Mouse (Mus musculus): ENCODE data around the gene Npepps. TPM values are rescaled to one million over a fixed set of nuclear protein-coding genes. Genes with fewer than 3 reads are reported as not detected.
"Not testable (repeated sequence)": the region's sequence is repeated elsewhere in the genome, so short reads cannot be mapped to it uniquely, and the experiment has no call there.

Gene Npepps
- total RNA-seq, 2 experiments from 2014 or later = 32.3 to 45.0 TPM

DNA sequence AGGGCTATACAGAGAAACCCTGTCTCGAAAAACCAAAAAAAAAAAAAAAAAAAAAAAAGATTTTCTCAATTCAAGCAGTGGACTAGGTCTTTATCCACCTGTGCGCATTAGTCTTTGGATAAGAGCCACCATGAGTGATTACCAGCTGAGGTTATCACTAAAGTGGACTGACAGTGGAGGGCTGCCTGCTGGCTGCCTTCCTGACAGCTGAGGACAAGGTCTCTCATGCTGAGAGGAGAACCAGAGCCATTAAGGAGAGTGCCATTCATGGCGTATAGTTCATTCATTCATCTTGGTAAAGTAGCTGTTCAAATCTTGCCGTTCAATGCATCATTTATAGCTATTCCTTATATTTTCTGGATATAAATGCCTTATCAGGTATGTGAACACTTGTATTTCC is 16.1 kb upstream of the Npepps start:
- no peak for ATAC-seq (ENCODE audit: poor library complexity, severe bottlenecking)

DNA sequence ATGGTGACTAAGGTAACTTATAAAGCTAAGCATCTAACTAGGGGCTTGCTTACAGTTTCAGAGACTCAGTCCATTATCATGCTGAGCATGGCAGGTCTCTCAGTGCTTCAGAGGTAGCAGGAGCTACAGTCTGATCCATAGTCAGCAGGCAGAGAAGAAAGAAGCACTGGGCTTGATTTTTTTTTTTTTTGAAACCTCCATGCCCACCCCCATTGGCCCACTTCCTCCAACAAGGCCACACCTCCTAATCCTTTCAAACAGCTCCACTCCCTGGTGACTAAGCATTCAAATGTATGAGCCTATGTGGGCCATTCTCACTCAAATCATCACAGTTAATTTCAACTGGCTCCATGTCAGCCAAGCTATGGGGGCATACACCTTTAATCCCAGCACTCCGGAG is 12.3 kb upstream of the Npepps start:
- no peak for ATAC-seq (ENCODE audit: poor library complexity, severe bottlenecking)

- no peak for ATAC-seq (ENCODE audit: poor library complexity, severe bottlenecking)
Observed at GRCm38 (mm10) chr11:97289276-97290230, 9.1 kb upstream of the Npepps start.

DNA sequence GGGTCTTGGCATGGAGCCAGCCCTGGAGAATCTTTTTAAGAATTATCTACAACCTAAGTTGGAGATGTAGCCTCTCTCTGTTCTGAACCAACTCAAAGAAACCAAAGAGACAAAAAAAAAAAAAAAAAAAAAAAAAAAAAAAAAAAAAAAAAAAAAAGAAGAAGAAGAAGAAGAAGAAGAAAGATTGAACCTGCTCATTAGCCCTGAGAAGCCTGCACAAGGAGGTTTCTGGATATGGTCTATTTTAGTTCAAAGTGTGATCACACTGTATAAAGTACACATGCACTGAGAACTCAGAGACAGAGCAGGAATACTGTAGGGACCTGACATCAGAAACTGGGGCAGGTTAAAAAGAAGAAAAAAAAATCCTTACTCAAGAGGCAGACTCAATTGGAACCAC is 7.2 kb upstream of the Npepps start:
- ATAC-seq (ENCODE audit: poor library complexity, severe bottlenecking) = no peak

- no peak for ATAC-seq (ENCODE audit: poor library complexity, severe bottlenecking)
Observed at GRCm38 (mm10) chr11:97286973-97287372, 6.5 kb upstream of the Npepps start.

DNA sequence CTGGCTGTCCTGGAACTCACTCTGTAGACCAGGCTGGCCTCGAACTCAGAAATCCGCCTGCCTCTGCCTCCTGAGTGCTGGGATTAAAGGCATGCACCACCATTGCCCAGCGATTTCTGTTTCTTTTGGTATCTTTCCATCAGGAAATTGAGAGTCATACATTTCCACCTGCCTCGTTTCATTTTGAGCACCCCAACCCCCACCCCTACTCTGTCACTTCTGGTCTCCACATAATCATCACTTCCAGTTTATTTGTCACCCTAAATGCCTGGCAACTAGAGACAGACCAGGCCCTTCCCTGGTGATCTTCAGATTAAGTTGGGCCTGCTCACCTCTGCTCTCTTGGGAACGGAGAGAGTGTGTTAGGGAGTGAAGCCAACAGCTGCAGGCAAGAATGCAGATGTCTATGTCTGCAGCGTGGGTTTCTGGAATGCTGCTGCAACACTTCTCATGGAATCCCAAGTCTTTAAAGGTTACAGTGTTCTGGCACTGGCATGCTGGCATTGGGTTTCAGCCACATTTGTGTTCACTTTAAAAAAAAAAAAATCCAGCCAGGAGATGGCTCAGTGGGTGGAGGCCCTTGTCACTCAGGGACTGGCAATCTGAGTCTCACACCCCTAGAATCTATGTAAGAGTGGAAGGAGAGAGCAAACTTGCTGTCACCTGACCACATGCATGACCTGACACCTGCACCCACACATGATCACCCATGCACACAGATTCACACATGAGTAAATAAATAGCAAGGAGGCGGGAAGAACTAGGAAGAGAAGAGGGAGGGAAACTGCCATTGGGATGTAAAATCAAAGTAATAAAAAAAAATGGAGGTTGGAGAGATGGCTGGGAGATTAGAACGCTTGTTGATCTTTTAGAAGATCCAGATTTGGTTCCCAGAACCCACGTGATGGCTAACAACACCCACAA is 5.7 kb upstream of the Npepps start:
- ATAC-seq (ENCODE audit: poor library complexity, severe bottlenecking) = no peak

GRCm38 (mm10) chr11:97284854-97285253 is 4.4 kb upstream of the Npepps start:
- peak; percentile 34 for ATAC-seq (ENCODE audit: poor library complexity, severe bottlenecking)

GRCm38 (mm10) chr11:97282179-97282578 is 1.7 kb upstream of the Npepps start:
- no peak for ATAC-seq (ENCODE audit: poor library complexity, severe bottlenecking)

GRCm38 (mm10) chr11:97279405-97280215 is 828 bp downstream of the Npepps start:
- ATAC-seq (ENCODE audit: poor library complexity, severe bottlenecking) = peak; percentile 45

- no peak for ATAC-seq (ENCODE audit: poor library complexity, severe bottlenecking)
Observed at GRCm38 (mm10) chr11:97279040-97279404, 1.4 kb downstream of the Npepps start.

- ATAC-seq (ENCODE audit: poor library complexity, severe bottlenecking) = no peak
Observed at GRCm38 (mm10) chr11:97278456-97278855, 2.0 kb downstream of the Npepps start.

DNA sequence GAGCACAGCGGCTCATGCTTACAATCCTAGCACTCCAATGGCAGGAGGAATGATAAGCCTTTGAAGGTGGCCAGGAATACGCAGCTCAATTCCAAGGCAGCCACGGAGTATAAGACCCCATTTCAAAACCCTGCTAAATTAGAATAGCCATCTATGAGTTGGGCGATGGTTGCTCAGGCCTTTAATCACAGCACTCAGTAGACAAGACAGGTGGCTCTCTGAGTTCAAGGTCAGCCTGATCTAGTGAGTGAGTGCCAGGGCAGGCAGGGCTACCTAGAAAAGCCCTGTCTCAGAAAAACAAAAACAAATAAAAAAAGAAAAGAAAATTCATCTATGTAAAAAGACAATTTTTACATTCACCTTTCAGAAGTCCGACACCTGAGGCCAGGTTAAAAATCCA is 3.3 kb downstream of the Npepps start:
- ATAC-seq (ENCODE audit: poor library complexity, severe bottlenecking) = no peak

DNA sequence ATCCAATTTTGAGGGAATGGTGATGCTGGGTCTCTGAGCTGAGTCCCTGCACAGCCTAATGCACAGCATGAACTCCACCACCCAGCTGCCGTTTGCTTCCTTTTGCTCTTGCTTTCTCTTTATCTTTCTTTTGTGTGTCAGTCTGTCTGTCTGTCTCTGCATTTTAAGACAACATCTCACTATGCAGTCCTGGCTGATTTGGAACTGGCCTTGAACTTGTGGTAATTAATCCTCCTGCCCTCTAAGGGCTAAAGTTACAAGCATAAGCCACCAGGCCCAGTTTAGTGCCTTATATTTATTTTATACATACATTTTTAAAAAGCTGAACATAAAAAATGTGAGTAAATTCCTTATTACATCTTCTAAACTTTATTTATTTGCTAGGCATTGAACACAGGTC is 4.4 kb downstream of the Npepps start:
- ATAC-seq (ENCODE audit: poor library complexity, severe bottlenecking) = no peak

DNA sequence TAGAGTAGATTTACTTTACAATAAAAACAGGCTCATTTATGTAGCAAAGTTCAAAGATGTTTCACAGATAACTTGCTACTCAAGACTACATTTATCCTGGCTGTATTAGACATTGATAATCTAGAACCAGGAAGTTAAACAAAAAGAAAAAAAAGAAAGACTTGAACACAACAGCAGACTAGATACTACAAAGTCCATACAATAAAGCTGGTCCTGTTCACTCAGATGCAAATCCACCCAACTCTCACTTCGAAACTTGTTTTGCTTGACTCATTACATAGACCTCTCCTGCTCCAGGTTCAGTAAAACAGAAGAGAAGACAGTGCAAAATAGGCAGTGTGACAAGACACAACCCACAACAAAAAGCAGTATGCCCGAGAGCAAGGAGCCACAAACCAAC is 5.1 kb downstream of the Npepps start:
- ATAC-seq (ENCODE audit: poor library complexity, severe bottlenecking) = no peak

DNA sequence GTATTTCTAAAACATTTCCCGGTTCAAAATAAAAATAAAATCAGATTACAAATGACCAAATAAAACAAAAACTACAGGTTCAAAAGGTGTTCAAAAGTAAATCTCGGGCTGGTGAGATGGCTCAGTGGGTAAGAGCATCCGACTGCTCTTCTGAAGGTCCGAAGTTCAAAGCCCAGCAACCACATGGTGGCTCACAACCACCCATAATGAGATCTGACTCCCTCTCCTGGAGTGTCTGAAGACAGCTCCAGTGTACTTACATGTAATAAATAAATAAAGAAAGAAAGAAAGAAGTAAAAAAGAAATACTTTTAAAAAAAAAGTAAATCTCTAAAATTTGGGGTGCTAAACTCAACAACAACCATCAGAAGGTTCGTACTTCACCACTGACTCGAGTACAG is 5.5 kb downstream of the Npepps start:
- ATAC-seq (ENCODE audit: poor library complexity, severe bottlenecking) = not testable (repeated sequence)

GRCm38 (mm10) chr11:97273613-97274012 is 6.8 kb downstream of the Npepps start:
- ATAC-seq (ENCODE audit: poor library complexity, severe bottlenecking) = no peak

DNA sequence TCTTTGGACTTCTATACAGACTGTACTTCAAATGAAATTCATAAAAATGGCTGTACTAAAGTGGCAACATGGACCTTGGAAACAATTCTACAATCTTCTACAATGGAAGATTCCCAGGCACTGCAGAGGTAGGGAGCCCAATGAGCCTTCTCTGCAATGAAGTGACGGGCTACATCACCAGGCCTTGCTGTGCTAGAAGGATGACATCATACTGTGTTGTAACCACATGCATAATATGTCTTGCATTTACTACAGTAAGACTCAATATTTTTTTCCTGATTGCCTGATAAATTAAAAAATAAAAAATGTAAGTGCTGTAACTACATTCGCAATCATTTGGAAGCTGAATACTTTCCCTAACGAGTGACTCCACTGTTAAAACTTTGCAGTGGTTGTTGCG is 7.6 kb downstream of the Npepps start:
- ATAC-seq (ENCODE audit: poor library complexity, severe bottlenecking) = no peak

DNA sequence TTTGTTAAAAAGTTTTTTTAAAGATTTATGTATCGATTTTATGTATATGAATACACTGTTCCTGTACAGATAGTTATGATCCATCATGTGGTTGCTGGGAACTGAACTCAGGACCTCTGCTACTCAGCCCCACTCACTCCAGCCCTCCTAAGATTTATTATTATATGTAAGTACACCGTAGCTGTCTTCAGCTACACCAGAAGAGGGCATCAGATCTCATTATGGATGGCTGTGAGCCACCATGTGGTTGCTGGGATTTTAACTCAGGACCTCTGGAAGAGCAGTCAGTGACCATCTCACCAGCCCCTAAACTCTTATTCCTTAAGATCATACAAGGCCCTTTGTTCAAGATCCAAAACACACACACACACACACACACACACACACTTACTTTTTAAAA is 10.4 kb downstream of the Npepps start:
- not testable (repeated sequence) for ATAC-seq (ENCODE audit: poor library complexity, severe bottlenecking)

- not testable (repeated sequence) for ATAC-seq (ENCODE audit: poor library complexity, severe bottlenecking)
Observed at GRCm38 (mm10) chr11:97266544-97266943, 13.9 kb downstream of the Npepps start.

- not testable (repeated sequence) for ATAC-seq (ENCODE audit: poor library complexity, severe bottlenecking)
Observed at GRCm38 (mm10) chr11:97249649-97250048, 30.8 kb downstream of the Npepps start.

All from megakaryocyte, adult 5-6 weeks (primary cell).